Mouse (Mus musculus) spleen, embryonic (tissue): ENCODE data around the gene Tut4.

ENCODE experiments used
- CTCF ChIA-PET: fragments of 350-600 bp; sonication (Branson Sonifier 250); formaldehyde crosslinking; loops from one replicate; lab custom pipeline; 2022; lab: Charles Lee

Tut4 gene

GRCm38 (mm10) chr4:108459231-108460155 lies at the start of gene Tut4:
Gene Tut4, plus strand, starts transcription at chr4:108459426.
- CTCF ChIA-PET, result no interaction called here

GRCm38 (mm10) chr4:108424587-108424986 lies 34.6 kb upstream of the Tut4 start:
- CTCF ChIA-PET, result no interaction called here

GRCm38 (mm10) chr4:108427719-108428340 lies 31.4 kb upstream of the Tut4 start:
- CTCF ChIA-PET, result interaction anchor here (1.1 kb wide), 1 partner anchor 21 kb away, joined by 3 read pairs; the partner anchor contains the start of gene Gpx7

- CTCF ChIA-PET, result no interaction called here
Observed at GRCm38 (mm10) chr4:108428341-108428721, 30.9 kb upstream of the Tut4 start.

GRCm38 (mm10) chr4:108430656-108431560 lies 28.3 kb upstream of the Tut4 start:
- CTCF ChIA-PET, result no interaction called here

- CTCF ChIA-PET, result no interaction called here
Observed at GRCm38 (mm10) chr4:108431561-108431936, 27.7 kb upstream of the Tut4 start.

- CTCF ChIA-PET, result interaction anchor here (1.4 kb wide), 1 partner anchor 49 kb away, joined by 3 read pairs; no protein-coding TSS in a partner anchor
Observed at GRCm38 (mm10) chr4:108433341-108433740, 25.9 kb upstream of the Tut4 start.

- CTCF ChIA-PET, result interaction anchor here (1.4 kb wide), 1 partner anchor 50 kb away, joined by 3 read pairs; no protein-coding TSS in a partner anchor
Observed at GRCm38 (mm10) chr4:108434221-108434620, 25.0 kb upstream of the Tut4 start.

GRCm38 (mm10) chr4:108434781-108435180 lies 24.4 kb upstream of the Tut4 start:
- CTCF ChIA-PET, result no interaction called here

- CTCF ChIA-PET, result no interaction called here
Observed at GRCm38 (mm10) chr4:108435646-108436045, 23.6 kb upstream of the Tut4 start.

GRCm38 (mm10) chr4:108436225-108436624 lies 23.0 kb upstream of the Tut4 start:
- CTCF ChIA-PET, result no interaction called here

- CTCF ChIA-PET, result interaction anchor here (0.5 to 0.6 kb wide), 2 partner anchors 42 to 99 kb away, joined by 3 to 5 read pairs; no protein-coding TSS in a partner anchor
Observed at GRCm38 (mm10) chr4:108438082-108438840, 21.0 kb upstream of the Tut4 start.

- CTCF ChIA-PET, result interaction anchor here (0.6 to 0.7 kb wide), 3 partner anchors 11 to 115 kb away, joined by 4 to 16 read pairs (median 15); no protein-coding TSS in a partner anchor
Observed at GRCm38 (mm10) chr4:108448091-108448490, 11.1 kb upstream of the Tut4 start.

- CTCF ChIA-PET, result no interaction called here
Observed at GRCm38 (mm10) chr4:108456028-108456427, 3.2 kb upstream of the Tut4 start.

GRCm38 (mm10) chr4:108458201-108458741 lies 955 bp upstream of the Tut4 start:
- CTCF ChIA-PET, result interaction anchor here (0.5 to 0.7 kb wide), 4 partner anchors 12 to 313 kb away, joined by 3 to 14 read pairs (median 6); no protein-coding TSS in a partner anchor

- CTCF ChIA-PET, result interaction anchor here (0.6 kb wide), 1 partner anchor 58 kb away, joined by 3 read pairs; no protein-coding TSS in a partner anchor
Observed at GRCm38 (mm10) chr4:108460156-108460923, 1.1 kb downstream of the Tut4 start.

- CTCF ChIA-PET, result interaction anchor here (0.6 kb wide), 1 partner anchor 57 kb away, joined by 3 read pairs; no protein-coding TSS in a partner anchor
Observed at GRCm38 (mm10) chr4:108461262-108461903, 2.2 kb downstream of the Tut4 start.

GRCm38 (mm10) chr4:108473586-108473985 lies 14.4 kb downstream of the Tut4 start:
- CTCF ChIA-PET, result interaction anchor here (0.7 kb wide), 1 partner anchor 48 kb away, joined by 3 read pairs; no protein-coding TSS in a partner anchor

- CTCF ChIA-PET, result no interaction called here
Observed at GRCm38 (mm10) chr4:108482776-108483175, 23.6 kb downstream of the Tut4 start.
